Mouse (Mus musculus) CD4-positive, CD25-positive, alpha-beta regulatory T cell, adult 4 months (primary cell): ENCODE measurements around the gene Ywhag. TPM values are rescaled to one million over a fixed set of nuclear protein-coding genes. Genes with fewer than 3 reads are reported as not detected.

Experiments
- ATAC-seq: one replicate; pipeline ENCODE4 v1.8.0; 2017
- polyA plus RNA-seq, 2 experiments: library from polyadenylated mRNA; unstranded; fragments of 100-300 nt; shearing (Covaris generic); gene quantifications; one replicate each; pipeline ENCODE4 v1.2.1; 2017

Gene Ywhag
- polyA plus RNA-seq, 2 experiments from 2014 or later: 29.6 to 47.8 TPM

DNA sequence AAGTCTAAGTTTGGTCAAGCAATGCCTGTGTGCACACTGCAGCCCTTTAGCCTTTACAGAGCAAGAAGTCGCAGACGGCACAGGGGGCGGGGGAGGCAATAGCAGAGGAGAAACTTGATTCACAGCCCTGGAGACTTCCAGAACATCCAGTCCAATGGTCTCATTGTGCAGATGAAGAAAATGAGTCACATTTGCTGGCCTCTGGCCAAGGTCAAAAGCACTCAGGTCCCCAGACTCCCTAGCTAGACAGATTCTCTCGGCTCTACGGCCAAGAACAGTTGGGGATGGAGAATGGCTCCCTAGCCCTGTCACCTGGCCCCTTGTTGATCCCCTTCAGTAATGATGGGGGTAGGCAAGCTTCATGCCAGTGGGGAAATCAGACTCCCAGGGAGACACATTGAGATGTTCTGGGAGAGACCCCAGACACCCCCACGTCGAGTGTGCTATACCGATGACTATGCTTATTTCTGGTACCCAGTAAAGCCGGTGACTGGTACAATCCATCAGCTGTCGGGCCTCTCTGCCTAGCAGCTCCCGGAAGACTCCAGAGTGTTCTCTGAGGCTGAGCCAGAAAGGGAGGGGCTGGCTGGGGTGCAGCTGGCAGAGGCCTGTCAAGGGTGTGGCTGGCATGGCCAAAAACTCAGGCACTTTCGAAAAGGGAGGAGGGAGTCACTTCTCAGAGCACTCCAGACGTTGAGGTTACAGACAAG, 54.8 kb downstream of the Ywhag start:
- no peak for ATAC-seq

DNA sequence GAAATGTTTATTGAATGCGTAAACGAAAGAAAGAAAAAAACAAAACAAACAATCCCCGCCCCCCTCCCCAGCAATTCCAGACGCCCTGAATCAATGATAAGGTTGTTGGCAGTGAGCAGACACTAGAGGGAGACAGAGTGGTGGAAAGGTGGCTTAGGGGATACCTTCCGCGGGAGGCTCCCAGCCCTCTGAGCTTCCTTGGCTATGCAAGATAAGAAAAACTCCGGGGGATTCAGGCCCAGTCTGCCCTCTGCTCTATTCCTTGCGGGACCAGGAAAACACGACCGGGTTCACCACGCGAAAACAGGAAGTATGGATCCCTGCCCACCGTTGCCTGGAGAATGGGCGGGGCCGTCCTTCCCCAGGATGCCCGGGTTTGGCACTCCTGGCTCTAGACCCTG, 56.6 kb downstream of the Ywhag start:
- ATAC-seq: peak; percentile 58

DNA sequence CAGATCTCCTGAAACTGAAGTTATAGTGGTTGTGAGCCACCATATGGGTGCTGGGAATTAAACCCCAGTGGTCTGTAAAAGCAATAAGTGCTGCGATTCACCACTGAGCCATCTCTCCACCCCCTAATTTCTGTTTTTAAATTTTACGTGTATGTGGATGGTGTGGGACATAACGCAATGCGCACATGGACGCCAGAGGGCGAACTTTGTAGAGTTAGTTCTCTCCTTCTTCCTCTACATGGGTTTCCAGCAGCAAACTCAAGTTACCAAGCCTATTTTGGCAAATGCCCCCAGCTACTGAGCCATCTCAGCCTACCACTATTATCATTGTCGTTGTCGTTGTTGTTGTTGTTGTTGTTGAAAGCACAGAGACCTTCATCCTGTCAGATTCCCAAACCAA, 57.2 kb downstream of the Ywhag start:
- ATAC-seq: peak; percentile 56

DNA sequence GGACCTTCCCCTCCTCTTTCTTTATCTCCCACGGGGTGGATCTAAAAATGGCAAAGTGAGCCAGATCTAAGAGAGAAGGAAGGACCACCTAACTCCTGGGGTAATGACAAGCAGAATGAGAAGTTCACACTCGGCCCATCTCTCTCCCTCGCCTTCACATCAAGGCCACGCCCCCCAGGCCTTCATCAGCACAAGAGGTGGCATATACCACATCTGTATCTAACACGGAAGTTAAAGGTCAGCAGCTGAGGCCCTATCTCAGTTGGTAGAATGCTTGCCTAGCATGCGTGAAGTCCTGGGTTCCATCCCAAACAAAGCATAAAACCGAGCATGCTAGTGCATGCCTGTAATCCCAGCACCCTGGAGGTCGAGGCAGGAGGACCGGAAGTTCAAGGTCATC, 60.7 kb downstream of the Ywhag start:
- ATAC-seq: peak; percentile 72

DNA sequence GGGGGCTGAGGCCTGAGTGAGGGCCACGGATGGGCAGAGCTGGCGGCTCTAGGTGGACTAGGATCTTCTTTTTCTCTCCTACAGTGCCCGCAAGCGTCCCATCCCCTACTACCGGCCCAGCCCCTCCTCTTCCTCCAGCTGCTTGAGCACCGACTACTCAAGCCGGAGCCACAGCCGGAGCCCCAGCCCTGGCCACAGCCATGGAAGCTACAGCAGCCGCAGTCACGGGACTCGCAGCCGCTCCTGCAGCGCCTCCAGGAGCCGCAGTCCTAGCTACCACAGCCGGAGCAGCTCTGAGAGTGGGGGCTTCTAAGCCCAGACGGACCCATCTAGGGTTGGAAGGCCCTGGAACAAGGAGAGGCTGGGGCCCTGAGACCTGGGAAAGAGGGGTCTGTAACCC, 61.4 kb downstream of the Ywhag start:
- peak; percentile 25 for ATAC-seq

DNA sequence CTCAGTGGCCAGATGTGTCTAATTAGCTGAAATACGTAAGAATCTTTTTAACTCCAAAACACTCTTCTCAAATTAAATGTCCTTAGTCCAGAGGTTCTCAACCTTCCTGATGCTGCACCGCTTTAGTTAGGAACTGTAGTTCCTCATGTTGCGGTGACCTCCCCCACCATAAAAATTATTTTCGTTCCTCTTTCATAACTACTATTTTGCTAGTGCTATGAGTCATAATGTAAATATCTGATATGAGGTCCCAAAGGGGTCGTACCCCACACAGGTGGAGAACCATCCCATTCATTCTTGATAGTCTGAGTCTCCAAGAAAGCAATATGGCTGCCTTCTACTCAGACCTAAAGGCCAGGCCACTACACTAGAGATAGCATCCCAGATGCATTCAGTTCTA, 63.9 kb downstream of the Ywhag start:
- no peak for ATAC-seq

DNA sequence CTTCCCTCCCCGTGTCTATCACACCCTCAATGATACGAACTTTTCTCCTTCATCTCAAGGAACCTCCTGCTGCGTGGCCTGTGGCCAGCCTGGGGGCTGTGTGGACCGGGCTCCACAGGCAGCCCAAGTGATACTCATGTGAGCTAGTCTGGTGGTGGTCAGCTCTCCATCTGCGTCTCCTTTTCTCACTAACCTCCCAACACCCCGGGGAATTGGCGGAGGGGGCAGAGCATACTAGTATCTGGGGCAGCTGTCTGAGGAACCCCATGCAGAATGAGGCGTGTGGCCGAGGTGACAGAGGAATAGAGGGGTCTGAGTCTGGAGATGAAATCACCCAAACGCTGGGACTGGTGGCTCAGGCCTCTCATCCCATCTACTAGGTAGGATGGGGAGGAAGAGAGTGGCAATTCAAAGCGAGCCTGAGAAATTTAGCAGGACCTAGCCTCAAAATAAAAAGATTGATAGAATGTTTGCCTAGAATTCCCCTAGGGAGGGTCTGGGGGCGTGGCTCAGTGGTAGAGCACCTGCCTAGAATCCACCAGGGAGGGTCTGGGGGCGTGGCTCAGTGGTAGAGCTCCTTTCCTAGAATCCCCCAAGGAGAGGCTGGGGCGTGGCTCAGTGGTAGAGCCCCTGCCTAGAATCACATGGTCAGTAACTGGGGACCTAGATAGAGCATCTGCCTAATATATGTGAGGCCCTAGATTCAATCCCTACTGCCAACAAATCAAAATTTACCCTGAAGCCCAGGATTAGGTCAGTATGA, 64.6 kb downstream of the Ywhag start:
- no peak for ATAC-seq

DNA sequence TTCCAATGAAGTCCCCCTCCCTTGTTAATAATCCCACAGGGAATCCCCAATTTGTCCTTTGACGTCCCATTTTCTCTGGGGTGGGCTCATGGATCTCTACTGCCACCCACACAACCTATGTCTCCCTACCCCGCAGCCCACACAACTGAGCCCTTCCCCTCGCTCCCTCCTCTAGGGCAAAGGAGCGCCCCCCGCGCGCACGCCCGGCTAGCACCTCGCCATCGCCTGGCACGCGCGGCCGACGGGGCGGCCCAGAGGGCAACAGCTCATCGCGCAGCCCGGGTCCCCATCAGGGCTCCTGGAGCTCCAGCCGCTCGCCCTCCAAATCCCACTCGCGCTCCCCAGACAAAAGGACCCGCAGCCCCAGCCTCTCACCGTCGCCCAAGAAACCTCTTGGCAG, 65.8 kb downstream of the Ywhag start:
- no peak for ATAC-seq

DNA sequence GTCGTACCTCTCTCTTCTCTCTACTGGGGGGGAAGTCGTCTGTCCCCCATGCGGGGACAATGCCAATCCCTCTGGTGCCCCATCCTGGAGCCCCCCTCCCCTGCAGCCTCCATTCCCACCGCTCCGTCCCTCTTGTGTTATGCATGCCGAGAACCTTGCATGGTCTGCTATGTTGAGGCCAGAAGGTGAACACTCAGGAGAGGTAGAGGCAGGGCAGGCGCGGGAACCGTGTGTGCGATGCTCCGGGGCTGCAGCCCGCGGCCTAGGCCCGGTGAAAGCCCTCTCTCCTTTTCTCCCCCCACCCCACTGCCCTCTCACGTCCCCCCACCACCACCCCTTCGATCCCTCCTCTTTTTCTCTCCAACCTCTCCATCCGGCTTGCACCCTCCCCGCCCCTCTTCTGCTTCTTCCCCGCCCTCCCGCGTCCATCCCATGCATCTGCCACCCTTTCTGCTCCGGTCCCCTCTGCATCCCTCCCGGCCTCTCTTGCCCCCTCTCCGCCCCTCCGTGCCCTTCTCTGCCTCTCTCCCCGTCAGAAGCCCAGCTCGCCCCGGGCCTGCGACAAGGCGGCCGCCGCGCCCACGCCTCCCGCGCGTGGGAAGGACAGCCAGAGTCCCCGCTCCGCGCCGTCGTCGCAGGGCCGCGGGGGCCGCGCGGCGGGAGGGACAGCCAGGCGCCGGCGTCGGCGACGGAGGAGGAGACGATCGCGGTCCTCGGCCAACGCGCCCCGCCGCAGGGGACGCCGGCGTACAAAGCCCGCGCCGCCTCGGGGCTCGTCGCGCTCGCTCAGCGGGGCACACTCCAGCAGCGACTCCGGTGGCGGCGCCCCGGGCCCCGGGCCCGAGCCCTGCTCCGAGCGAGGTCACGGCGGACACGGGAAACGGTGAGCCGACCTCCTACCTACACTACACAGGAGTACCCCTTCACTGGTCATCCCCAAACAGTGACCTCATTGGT, 66.5 kb downstream of the Ywhag start:
- no peak for ATAC-seq

DNA sequence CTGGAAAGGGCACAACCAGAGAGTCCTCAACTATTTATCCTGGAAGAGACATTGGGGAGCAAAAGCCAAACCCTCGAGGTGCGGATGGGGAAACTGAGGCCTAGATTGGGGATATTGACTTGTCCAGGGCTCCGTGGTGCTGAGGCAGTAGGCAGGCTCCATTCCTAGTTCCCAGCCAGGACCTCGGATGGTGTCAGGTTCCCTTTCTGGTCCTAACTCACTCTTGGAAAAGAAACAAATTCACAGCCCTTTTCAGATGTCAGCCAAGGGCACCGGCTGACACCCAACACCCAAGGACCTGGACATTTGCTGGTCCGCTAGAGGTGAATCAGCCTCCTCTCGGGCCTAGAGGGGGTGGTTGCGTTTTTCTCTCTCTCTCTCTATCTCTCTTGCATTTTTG, 67.8 kb downstream of the Ywhag start:
- no peak for ATAC-seq

Other genes with a start within 250 kb of the Ywhag start
- gene Tmem120a, start 190.2 kb downstream of the Ywhag start, polyA plus RNA-seq: 10 to 100 TPM; 40.0 to 52.4 TPM
- gene Styxl1, start 156.2 kb downstream of the Ywhag start, polyA plus RNA-seq: 1 to 10 TPM in 1 of 2 experiments, under 1 TPM in 1; 0.61 to 1.1 TPM
- gene Mdh2, start 156.1 kb downstream of the Ywhag start, polyA plus RNA-seq: 100 to 1,000 TPM; 657 to 753 TPM
- not detected for gene Srrm3, start 127.7 kb downstream of the Ywhag start, polyA plus RNA-seq
- gene Hspb1, start 46.7 kb downstream of the Ywhag start, polyA plus RNA-seq: 1 to 10 TPM in 1 of 2 experiments, not detected in 1; 1.3 TPM
- gene Ssc4d, start 39.9 kb upstream of the Ywhag start, polyA plus RNA-seq: 1 to 10 TPM; 1.3 to 2.3 TPM
- not detected for gene Zp3, start 45.5 kb upstream of the Ywhag start, polyA plus RNA-seq
- gene Dtx2, start 60.2 kb upstream of the Ywhag start, polyA plus RNA-seq: 10 to 100 TPM in 1 of 2 experiments, 1 to 10 TPM in 1; 7.9 to 14.1 TPM
- not detected for gene Upk3b, start 103.9 kb upstream of the Ywhag start, polyA plus RNA-seq
- gene Upk3bl, start 119.9 kb upstream of the Ywhag start, polyA plus RNA-seq: not detected
- gene Rasa4, start 149.3 kb upstream of the Ywhag start, polyA plus RNA-seq: 1 to 10 TPM; 1.7 to 2.8 TPM
- 100 to 1,000 TPM; 119 to 120 TPM for gene Polr2j, start 182.0 kb upstream of the Ywhag start, polyA plus RNA-seq
- gene Lrwd1, start 201.5 kb upstream of the Ywhag start, polyA plus RNA-seq: 10 to 100 TPM; 26.1 to 58.9 TPM
- gene Alkbh4, start 201.5 kb upstream of the Ywhag start, polyA plus RNA-seq: 10 to 100 TPM; 54.7 to 96.4 TPM
- gene Orai2, start 236.1 kb upstream of the Ywhag start, polyA plus RNA-seq: 10 to 100 TPM; 42.9 to 80.7 TPM